Mouse (Mus musculus): ENCODE measurements around the gene Galns. TPM values are rescaled to one million over a fixed set of nuclear protein-coding genes. Genes with fewer than 3 reads are reported as not detected.

Galns gene
- total RNA-seq, 2 experiments from 2014 or later = 8.1 to 8.3 TPM

GRCm38 (mm10) chr8:122630696-122631095, 19.4 kb upstream of the Galns start:
- TF ChIP-seq CTCF (IDR thresholded peaks at IDR 0.05) = no peak
- no peak for DNase-seq (ENCODE audit: extremely low spot score in 1 of 2, low spot score in 2 of 2)
- Histone ChIP-seq H3K4me3 (no peak overlapping the region), H3K27ac (no peak overlapping the region)
- intact Hi-C loops (cut with DNase I) = no loop called here

- Histone ChIP-seq H3K27ac (no peak overlapping the region), H3K4me3 (no peak overlapping the region)
- DNase-seq (ENCODE audit: extremely low spot score in 1 of 2, low spot score in 2 of 2) = no peak
- TF ChIP-seq CTCF (IDR thresholded peaks at IDR 0.05) = no peak
- intact Hi-C loops (cut with DNase I) = loop anchor here (10.0 kb wide), 1 partner anchor 565 kb away; no protein-coding TSS in a partner anchor
Observed at GRCm38 (mm10) chr8:122629388-122629787, 18.1 kb upstream of the Galns start.

- intact Hi-C loops (cut with DNase I) = loop anchor here (10.0 kb wide), 1 partner anchor 568 kb away; no protein-coding TSS in a partner anchor
- no peak for TF ChIP-seq CTCF (IDR thresholded peaks at IDR 0.05)
- Histone ChIP-seq H3K27ac (no peak overlapping the region), H3K4me3 (no peak overlapping the region)
- DNase-seq (ENCODE audit: extremely low spot score in 1 of 2, low spot score in 2 of 2) = no peak
Observed at GRCm38 (mm10) chr8:122626896-122627295, 15.6 kb upstream of the Galns start.

- no peak overlapping the region for H3K27ac ChIP-seq
- no peak overlapping the region for H3K4me3 ChIP-seq
- no peak for DNase-seq (ENCODE audit: extremely low spot score in 1 of 2, low spot score in 2 of 2)
- intact Hi-C loops (cut with DNase I) = loop anchor here (10.0 kb wide), 1 partner anchor 569 kb away; no protein-coding TSS in a partner anchor
- TF ChIP-seq CTCF (IDR thresholded peaks at IDR 0.05) = no peak
Observed at GRCm38 (mm10) chr8:122625811-122626210, 14.5 kb upstream of the Galns start.

GRCm38 (mm10) chr8:122624653-122625052, 13.4 kb upstream of the Galns start:
- DNase-seq (ENCODE audit: extremely low spot score in 1 of 2, low spot score in 2 of 2) = no peak
- no peak for TF ChIP-seq CTCF (IDR thresholded peaks at IDR 0.05)
- Histone ChIP-seq H3K27ac (no peak overlapping the region), H3K4me3 (no peak overlapping the region)
- intact Hi-C loops (cut with DNase I) = loop anchor here (10.0 kb wide), 1 partner anchor 570 kb away; no protein-coding TSS in a partner anchor

- TF ChIP-seq CTCF (IDR thresholded peaks at IDR 0.05) = no peak
- intact Hi-C loops (cut with DNase I) = loop anchor here (10.0 kb wide), 1 partner anchor 571 kb away; no protein-coding TSS in a partner anchor
Observed at GRCm38 (mm10) chr8:122623844-122624642, 12.8 kb upstream of the Galns start.

GRCm38 (mm10) chr8:122622727-122623126, 11.5 kb upstream of the Galns start, which contains the start of gene Pabpn1l:
TSS of gene Pabpn1l (minus strand) at chr8:122622739.
- Histone ChIP-seq H3K4me3 (no peak within 1 kb of the TSS), H3K27ac (no peak within 1 kb of the TSS)
- TF ChIP-seq CTCF (IDR thresholded peaks at IDR 0.05) = no peak
- intact Hi-C loops (cut with DNase I) = loop anchor here (10.0 kb wide), 1 partner anchor 572 kb away; no protein-coding TSS in a partner anchor
- no peak for DNase-seq (ENCODE audit: extremely low spot score in 1 of 2, low spot score in 2 of 2)

More at GRCm38 (mm10) chr8:122623844-122624642, 12.8 kb upstream of the Galns start:
- Histone ChIP-seq H3K4me3 (no peak overlapping the region), H3K27ac (no peak overlapping the region)
- no peak for DNase-seq (ENCODE audit: extremely low spot score in 1 of 2, low spot score in 2 of 2)

- intact Hi-C loops (cut with DNase I) = loop anchor here (10.0 kb wide), 1 partner anchor 574 kb away; no protein-coding TSS in a partner anchor
Observed at GRCm38 (mm10) chr8:122620446-122620845, 9.2 kb upstream of the Galns start.

GRCm38 (mm10) chr8:122618660-122619378, 7.6 kb upstream of the Galns start:
- no peak for TF ChIP-seq CTCF (IDR thresholded peaks at IDR 0.05)
- Histone ChIP-seq H3K4me3 (no peak overlapping the region), H3K27ac (no peak overlapping the region)
- DNase-seq (ENCODE audit: extremely low spot score in 1 of 2, low spot score in 2 of 2) = no peak
- intact Hi-C loops (cut with DNase I) = loop anchor here (1.0 kb wide), 1 partner anchor 211 kb away; no protein-coding TSS in a partner anchor

More at GRCm38 (mm10) chr8:122620446-122620845, 9.2 kb upstream of the Galns start:
- no peak for DNase-seq (ENCODE audit: extremely low spot score in 1 of 2, low spot score in 2 of 2)
- no peak overlapping the region for H3K4me3 ChIP-seq
- TF ChIP-seq CTCF (IDR thresholded peaks at IDR 0.05) = no peak
- H3K27ac ChIP-seq = no peak overlapping the region

GRCm38 (mm10) chr8:122617947-122618546, 6.8 kb upstream of the Galns start:
- peak; percentile 67 to 76 for DNase-seq (ENCODE audit: extremely low spot score in 1 of 2, low spot score in 2 of 2)
- H3K4me3 ChIP-seq = no peak overlapping the region
- peak; percentile 61 for TF ChIP-seq CTCF (IDR thresholded peaks at IDR 0.05)
- no peak overlapping the region for H3K27ac ChIP-seq
- intact Hi-C loops (cut with DNase I) = loop anchor here (1.0 kb wide), 1 partner anchor 212 kb away; no protein-coding TSS in a partner anchor

- intact Hi-C loops (cut with DNase I) = no loop called here
- Histone ChIP-seq H3K27ac (no peak overlapping the region), H3K4me3 (no peak overlapping the region)
- no peak for TF ChIP-seq CTCF (IDR thresholded peaks at IDR 0.05)
- DNase-seq (ENCODE audit: extremely low spot score in 1 of 2, low spot score in 2 of 2) = no peak
Observed at GRCm38 (mm10) chr8:122616181-122616905, 5.1 kb upstream of the Galns start.
